Mouse (Mus musculus): Measurements from ENCODE around the gene Abhd14a. TPM values are rescaled to one million over a fixed set of nuclear protein-coding genes. Genes with fewer than 3 reads are reported as not detected.
A peak's percentile ranks its signal among the peaks of the same experiment; 100 is the strongest.

Abhd14a gene
- polyA plus RNA-seq, 1 experiment from 2014 or later = 20.8 TPM

GRCm38 (mm10) chr9:106456325-106457162 is 9.1 kb upstream of the Abhd14a start:
- Histone ChIP-seq H3K27me3 (replicated peaks; ENCODE audit: control insufficient read depth, insufficient read depth, low read length) (no peaks in the 10 kb centered on the region), H3K36me3 (ENCODE audit: control insufficient read depth, insufficient read depth) (no peaks in the 10 kb centered on the region; the same call in 1 of the 2 replicates), H3K4me2 (replicated peaks; ENCODE audit: low read depth) (peak overlapping the region; percentile 13; the same call in 1 of the 2 replicates), H3K27ac (ENCODE audit: low read depth, low read length) (no peak overlapping the region; the same call in 1 of the 2 replicates), H3K9ac (ENCODE audit: low read depth, low read length) (no peak overlapping the region), H3K9me3 (ENCODE audit: control insufficient read depth) (no peaks in the 10 kb centered on the region), H3K4me3 (ENCODE audit: low read depth, low read length) (no peak overlapping the region), H3K4me1 (replicated peaks; ENCODE audit: control insufficient read depth, insufficient read depth, low read length) (no peaks in the 10 kb centered on the region; the same call in 1 of the 2 replicates)
- no peak for ATAC-seq
- WGBS = 63% methylated on average over 15 of the region's 15 CpGs
- TF ChIP-seq CTCF (IDR thresholded peaks at IDR 0.05; ENCODE audit: low read depth) = no peak

GRCm38 (mm10) chr9:106454888-106455681 is 7.6 kb upstream of the Abhd14a start:
- 38% methylated on average over 17 of the region's 17 CpGs for WGBS
- H3K9ac ChIP-seq (ENCODE audit: low read depth, low read length) = no peak overlapping the region
- peaks cover 4% of the 10 kb centered on the region for H3K4me1 ChIP-seq (replicated peaks; ENCODE audit: control insufficient read depth, insufficient read depth, low read length)
- ATAC-seq = no peak
- no peak for TF ChIP-seq CTCF (IDR thresholded peaks at IDR 0.05; ENCODE audit: low read depth)
- H3K9me3 ChIP-seq (ENCODE audit: control insufficient read depth) = no peaks in the 10 kb centered on the region
- no peaks in the 10 kb centered on the region for H3K27me3 ChIP-seq (replicated peaks; ENCODE audit: control insufficient read depth, insufficient read depth, low read length)
- H3K36me3 ChIP-seq (ENCODE audit: control insufficient read depth, insufficient read depth) = no peaks in the 10 kb centered on the region
- peak overlapping the region; percentile 51 for H3K4me3 ChIP-seq (ENCODE audit: low read depth, low read length)
- H3K4me2 ChIP-seq (replicated peaks; ENCODE audit: low read depth) = peak overlapping the region; percentile 91
- H3K27ac ChIP-seq (ENCODE audit: low read depth, low read length) = no peak overlapping the region

GRCm38 (mm10) chr9:106454071-106454761 is 6.7 kb upstream of the Abhd14a start:
- Histone ChIP-seq H3K27ac (ENCODE audit: low read depth, low read length) (no peak overlapping the region; the same call in 1 of the 2 replicates), H3K36me3 (ENCODE audit: control insufficient read depth, insufficient read depth) (no peaks in the 10 kb centered on the region), H3K4me2 (replicated peaks; ENCODE audit: low read depth) (peak overlapping the region; percentile 91), H3K27me3 (replicated peaks; ENCODE audit: control insufficient read depth, insufficient read depth, low read length) (no peaks in the 10 kb centered on the region), H3K4me1 (replicated peaks; ENCODE audit: control insufficient read depth, insufficient read depth, low read length) (peaks cover 4% of the 10 kb centered on the region), H3K9me3 (ENCODE audit: control insufficient read depth) (no peaks in the 10 kb centered on the region), H3K9ac (ENCODE audit: low read depth, low read length) (peak overlapping the region; percentile 53; the same call in 1 of the 2 replicates), H3K4me3 (ENCODE audit: low read depth, low read length) (peak overlapping the region; percentile 51)
- 8% methylated on average over 19 of the region's 20 CpGs for whole genome bisulfite sequencing
- TF ChIP-seq CTCF (IDR thresholded peaks at IDR 0.05; ENCODE audit: low read depth) = no peak
- no peak for ATAC-seq

- Histone ChIP-seq H3K9ac (ENCODE audit: low read depth, low read length) (peak within 1 kb of the TSS; percentile 53), H3K27ac (ENCODE audit: low read depth, low read length) (no peak within 1 kb of the TSS; the same call in 1 of the 2 replicates), H3K4me1 (replicated peaks; ENCODE audit: control insufficient read depth, insufficient read depth, low read length) (peaks cover 4% of the 10 kb centered on the region), H3K4me3 (ENCODE audit: low read depth, low read length) (peak within 1 kb of the TSS; percentile 51), H3K27me3 (replicated peaks; ENCODE audit: control insufficient read depth, insufficient read depth, low read length) (no peaks in the 10 kb centered on the region), H3K4me2 (replicated peaks; ENCODE audit: low read depth) (peak within 1 kb of the TSS; percentile 91), H3K36me3 (ENCODE audit: control insufficient read depth, insufficient read depth) (no peaks in the 10 kb centered on the region), H3K9me3 (ENCODE audit: control insufficient read depth) (no peaks in the 10 kb centered on the region)
- WGBS = 1% methylated on average over 37 of the region's 74 CpGs
- peak; percentile 50 for ATAC-seq
- no peak for TF ChIP-seq CTCF (IDR thresholded peaks at IDR 0.05; ENCODE audit: low read depth)
Measured at GRCm38 (mm10) chr9:106453271-106454070, 6.0 kb upstream of the Abhd14a start, which contains the start of gene Pcbp4. TSS of gene Pcbp4 (plus strand) at chr9:106453291.

GRCm38 (mm10) chr9:106452821-106453220 is 5.3 kb upstream of the Abhd14a start:
- Histone ChIP-seq H3K27me3 (replicated peaks; ENCODE audit: control insufficient read depth, insufficient read depth, low read length) (no peaks in the 10 kb centered on the region), H3K36me3 (ENCODE audit: control insufficient read depth, insufficient read depth) (no peaks in the 10 kb centered on the region), H3K4me2 (replicated peaks; ENCODE audit: low read depth) (peak overlapping the region; percentile 91), H3K9ac (ENCODE audit: low read depth, low read length) (peak overlapping the region; percentile 53; the same call in 1 of the 2 replicates), H3K27ac (ENCODE audit: low read depth, low read length) (no peak overlapping the region), H3K4me3 (ENCODE audit: low read depth, low read length) (peak overlapping the region; percentile 51), H3K9me3 (ENCODE audit: control insufficient read depth) (no peaks in the 10 kb centered on the region), H3K4me1 (replicated peaks; ENCODE audit: control insufficient read depth, insufficient read depth, low read length) (peaks cover 10% of the 10 kb centered on the region)
- no peak for ATAC-seq
- no peak for TF ChIP-seq CTCF (IDR thresholded peaks at IDR 0.05; ENCODE audit: low read depth)
- WGBS = 16% methylated on average over 7 of the region's 7 CpGs

Measured in intestine, postnatal 0 days (tissue).